Mouse (Mus musculus): ENCODE results near the gene Gpnmb.

The Gpnmb gene

DNA sequence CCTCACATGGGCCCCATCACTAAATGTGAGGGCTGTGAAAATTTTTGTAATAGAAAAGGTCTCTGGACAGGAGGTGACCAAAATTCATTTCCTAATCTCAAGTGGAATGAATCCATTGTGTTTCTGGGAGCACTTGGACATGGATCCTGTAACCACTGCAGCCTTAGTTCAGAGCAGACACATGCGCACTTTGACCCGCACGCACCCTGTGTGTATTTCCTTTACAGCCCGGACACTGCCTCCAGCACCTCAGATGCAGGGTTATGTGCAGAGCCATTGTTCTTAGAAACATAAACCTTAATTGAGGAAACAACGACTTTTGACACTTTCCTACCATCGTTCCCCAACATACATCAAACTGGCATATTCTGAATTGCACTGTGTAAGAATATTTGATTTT is 78.1 kb downstream of the Gpnmb start:
- H3K4me1 ChIP-seq (replicated peaks; ENCODE audit: low read depth, low read length) = peaks cover 16% of the 10 kb centered on the region
- no peak overlapping the region for H3K4me3 ChIP-seq (replicated peaks; ENCODE audit: low read length)
- no peak for TF ChIP-seq CTCF (conservative IDR thresholded peaks at IDR 0.05; ENCODE audit: low read length)
- TF ChIP-seq POU5F1 (IDR thresholded peaks at IDR 0.05; ENCODE audit: borderline replicate concordance, low read length) = no peak
- no peak for TF ChIP-seq NANOG (IDR thresholded peaks at IDR 0.05; ENCODE audit: borderline replicate concordance, low read length)
- no peaks in the 10 kb centered on the region for H3K9me3 ChIP-seq (ENCODE audit: low read length)
- no peaks in the 10 kb centered on the region for H3K27me3 ChIP-seq (ENCODE audit: insufficient read depth, low read length)
- H3K36me3 ChIP-seq (ENCODE audit: insufficient read depth, low read length) = peaks cover 73% of the 10 kb centered on the region

- TF ChIP-seq NANOG (IDR thresholded peaks at IDR 0.05; ENCODE audit: borderline replicate concordance, low read length) (no peak), POU5F1 (IDR thresholded peaks at IDR 0.05; ENCODE audit: borderline replicate concordance, low read length) (no peak), CTCF (conservative IDR thresholded peaks at IDR 0.05; ENCODE audit: low read length) (no peak)
- H3K27me3 ChIP-seq (ENCODE audit: insufficient read depth, low read length) = no peaks in the 10 kb centered on the region
- H3K9me3 ChIP-seq (ENCODE audit: low read length) = no peaks in the 10 kb centered on the region
- peaks cover 21% of the 10 kb centered on the region for H3K4me1 ChIP-seq (replicated peaks; ENCODE audit: low read depth, low read length)
- H3K36me3 ChIP-seq (ENCODE audit: insufficient read depth, low read length) = peaks cover 77% of the 10 kb centered on the region
- H3K4me3 ChIP-seq (replicated peaks; ENCODE audit: low read length) = no peak overlapping the region
Measured at GRCm38 (mm10) chr6:49115550-49115949, 79.2 kb downstream of the Gpnmb start.

GRCm38 (mm10) chr6:49116241-49116640 is 79.9 kb downstream of the Gpnmb start:
- H3K27me3 ChIP-seq (ENCODE audit: insufficient read depth, low read length) = no peaks in the 10 kb centered on the region
- H3K4me1 ChIP-seq (replicated peaks; ENCODE audit: low read depth, low read length) = peaks cover 16% of the 10 kb centered on the region
- H3K4me3 ChIP-seq (replicated peaks; ENCODE audit: low read length) = no peak overlapping the region
- H3K9me3 ChIP-seq (ENCODE audit: low read length) = no peaks in the 10 kb centered on the region
- no peak for TF ChIP-seq POU5F1 (IDR thresholded peaks at IDR 0.05; ENCODE audit: borderline replicate concordance, low read length)
- no peak for TF ChIP-seq NANOG (IDR thresholded peaks at IDR 0.05; ENCODE audit: borderline replicate concordance, low read length)
- TF ChIP-seq CTCF (conservative IDR thresholded peaks at IDR 0.05; ENCODE audit: low read length) = no peak
- peaks cover 71% of the 10 kb centered on the region for H3K36me3 ChIP-seq (ENCODE audit: insufficient read depth, low read length)

DNA sequence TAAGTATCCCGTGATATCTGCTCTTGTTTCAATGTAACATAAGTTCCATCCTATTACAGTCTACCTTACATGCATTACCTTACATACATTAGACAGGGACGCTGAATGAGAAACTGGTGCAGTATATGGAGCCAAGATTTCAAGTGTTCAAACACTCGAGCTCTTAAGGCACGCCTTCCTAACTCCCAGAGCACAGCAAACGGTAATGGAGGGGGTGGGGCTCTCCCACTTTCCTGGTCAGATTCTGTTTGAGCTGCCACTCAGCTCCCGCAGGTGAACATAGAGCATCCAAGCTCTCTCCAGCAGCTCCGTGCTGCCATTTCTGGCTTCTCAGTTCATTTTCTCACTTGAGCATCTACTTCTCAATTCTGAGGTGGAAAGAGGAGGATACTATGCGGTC is 82.1 kb downstream of the Gpnmb start:
- TF ChIP-seq CTCF (conservative IDR thresholded peaks at IDR 0.05; ENCODE audit: low read length) (no peak), NANOG (IDR thresholded peaks at IDR 0.05; ENCODE audit: borderline replicate concordance, low read length) (no peak), POU5F1 (IDR thresholded peaks at IDR 0.05; ENCODE audit: borderline replicate concordance, low read length) (no peak)
- H3K4me3 ChIP-seq (replicated peaks; ENCODE audit: low read length) = no peak overlapping the region
- H3K27me3 ChIP-seq (ENCODE audit: insufficient read depth, low read length) = no peaks in the 10 kb centered on the region
- peaks cover 12% of the 10 kb centered on the region for H3K4me1 ChIP-seq (replicated peaks; ENCODE audit: low read depth, low read length)
- H3K36me3 ChIP-seq (ENCODE audit: insufficient read depth, low read length) = peaks cover 64% of the 10 kb centered on the region
- H3K9me3 ChIP-seq (ENCODE audit: low read length) = no peaks in the 10 kb centered on the region

DNA sequence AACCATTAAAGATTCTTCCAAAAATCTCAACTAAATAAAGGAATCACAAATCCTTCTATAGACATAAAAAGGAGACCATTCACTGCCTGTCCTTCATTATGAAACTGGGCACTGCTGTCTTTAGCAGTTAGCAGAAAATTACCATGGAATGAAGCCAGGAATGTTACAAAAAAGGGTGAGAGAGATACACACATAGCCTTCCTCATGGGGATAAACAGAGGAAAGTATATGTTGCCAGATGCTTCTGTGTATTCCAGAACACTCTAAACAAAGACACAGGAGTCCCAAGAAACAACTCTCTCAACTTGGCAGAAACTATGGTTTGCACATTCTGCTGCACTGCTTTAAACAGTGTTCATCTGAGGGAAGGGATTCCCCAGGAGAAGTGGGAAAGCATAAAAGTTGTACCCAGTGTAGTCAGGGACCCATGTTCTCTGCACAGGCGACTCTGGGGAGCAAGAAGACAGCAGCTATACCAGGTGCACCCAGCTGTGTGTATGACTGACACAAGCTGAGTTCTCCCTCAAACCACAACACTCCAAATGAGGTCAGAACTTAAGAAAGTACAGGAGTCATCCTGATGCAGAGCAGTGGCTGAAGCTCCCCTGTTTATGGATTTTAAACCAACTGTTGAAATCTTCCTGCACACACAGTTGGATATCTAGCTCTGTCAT is 83.3 kb downstream of the Gpnmb start:
- peaks cover 12% of the 10 kb centered on the region for H3K4me1 ChIP-seq (replicated peaks; ENCODE audit: low read depth, low read length)
- H3K27me3 ChIP-seq (ENCODE audit: insufficient read depth, low read length) = no peaks in the 10 kb centered on the region
- H3K4me3 ChIP-seq (replicated peaks; ENCODE audit: low read length) = no peak overlapping the region
- no peaks in the 10 kb centered on the region for H3K9me3 ChIP-seq (ENCODE audit: low read length)
- TF ChIP-seq POU5F1 (IDR thresholded peaks at IDR 0.05; ENCODE audit: borderline replicate concordance, low read length) = no peak
- TF ChIP-seq NANOG (IDR thresholded peaks at IDR 0.05; ENCODE audit: borderline replicate concordance, low read length) = no peak
- TF ChIP-seq CTCF (conservative IDR thresholded peaks at IDR 0.05; ENCODE audit: low read length) = no peak
- peaks cover 53% of the 10 kb centered on the region for H3K36me3 ChIP-seq (ENCODE audit: insufficient read depth, low read length)

GRCm38 (mm10) chr6:49120370-49120769 is 84.0 kb downstream of the Gpnmb start:
- no peak for TF ChIP-seq NANOG (IDR thresholded peaks at IDR 0.05; ENCODE audit: borderline replicate concordance, low read length)
- no peak for TF ChIP-seq POU5F1 (IDR thresholded peaks at IDR 0.05; ENCODE audit: borderline replicate concordance, low read length)
- no peak for TF ChIP-seq CTCF (conservative IDR thresholded peaks at IDR 0.05; ENCODE audit: low read length)
- no peaks in the 10 kb centered on the region for H3K27me3 ChIP-seq (ENCODE audit: insufficient read depth, low read length)
- H3K4me1 ChIP-seq (replicated peaks; ENCODE audit: low read depth, low read length) = peaks cover 12% of the 10 kb centered on the region
- H3K36me3 ChIP-seq (ENCODE audit: insufficient read depth, low read length) = peaks cover 50% of the 10 kb centered on the region
- no peaks in the 10 kb centered on the region for H3K9me3 ChIP-seq (ENCODE audit: low read length)
- no peak overlapping the region for H3K4me3 ChIP-seq (replicated peaks; ENCODE audit: low read length)
